Mouse (Mus musculus) brain, embryonic 14.5 days (tissue): ENCODE measurements around the gene Gapdh. TPM values are rescaled to one million over a fixed set of nuclear protein-coding genes. Genes with fewer than 3 reads are reported as not detected.
A peak's percentile ranks its signal among the peaks of the same experiment; 100 is the strongest.

ENCODE experiments used
- DNase-seq: peaks from one replicate; pipeline ENCODE4 v3.0.0-alpha.2; 2011; ENCODE audit warnings: low read depth
- CTCF ChIP-seq: fragments of 200-500 bp; IDR thresholded peaks from 2 replicates; pipeline ENCODE4 v1.5.1; 2012; ENCODE audit warnings: inconsistent platforms, mild to moderate bottlenecking, moderate library complexity, borderline replicate concordance; ENCODE audit not compliant: insufficient read depth, insufficient read length; ENCODE audit errors: extremely low read depth
- POLR2A ChIP-seq: fragments of 200-500 bp; IDR thresholded peaks from 2 replicates; pipeline ENCODE4 v1.6.1; 2012; ENCODE audit warnings: mild to moderate bottlenecking, inconsistent platforms, borderline replicate concordance; ENCODE audit not compliant: poor library complexity, insufficient read depth, insufficient read length, severe bottlenecking; ENCODE audit errors: extremely low read depth
- polyA plus RNA-seq: library from polyadenylated mRNA; depleted of rRNA; stranded (reverse); fragments of >200 nt; gene quantifications from 2 replicates; pipeline ENCODE4 v1.2.3, GENCODE M21; 2012

Gapdh gene
- polyA plus RNA-seq, 1 experiment: 2,343 TPM

DNA sequence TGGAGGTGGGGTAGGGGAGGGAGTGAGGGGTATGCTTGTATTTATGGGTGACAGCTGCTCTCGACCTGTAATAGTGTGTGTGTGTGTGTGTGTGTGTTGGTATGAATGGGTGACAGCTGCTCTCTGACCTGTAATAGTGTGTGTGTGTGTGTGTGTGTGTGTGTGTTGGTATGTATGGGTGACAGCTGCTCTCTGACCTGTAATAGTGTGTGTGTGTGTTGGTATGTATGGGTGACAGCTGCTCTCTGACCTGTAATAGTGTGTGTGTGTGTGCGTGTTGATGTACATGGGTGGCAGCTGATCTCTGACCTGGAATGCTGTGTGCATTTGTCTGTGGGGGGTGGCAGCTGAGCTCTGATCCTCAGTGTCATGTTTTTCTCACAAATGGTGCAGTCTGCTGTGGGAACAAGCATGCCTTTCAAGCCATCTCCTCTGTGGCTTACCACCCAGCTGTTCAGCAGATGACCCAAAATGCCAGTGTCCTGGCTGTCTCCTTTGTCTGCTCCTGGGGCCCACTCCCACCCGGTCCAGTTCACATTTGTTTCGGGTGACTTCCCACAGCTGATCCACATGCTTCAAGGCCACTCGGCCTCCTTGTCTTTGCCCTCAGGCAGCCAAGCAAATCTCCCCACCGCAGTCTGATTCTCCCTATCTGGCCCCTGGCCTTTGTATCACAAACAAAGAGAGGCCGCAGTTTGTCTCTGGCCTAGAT, 9.2 kb downstream of the Gapdh start:
- no peak for DNase-seq
- no peak for TF ChIP-seq CTCF
- TF ChIP-seq POLR2A: no peak

DNA sequence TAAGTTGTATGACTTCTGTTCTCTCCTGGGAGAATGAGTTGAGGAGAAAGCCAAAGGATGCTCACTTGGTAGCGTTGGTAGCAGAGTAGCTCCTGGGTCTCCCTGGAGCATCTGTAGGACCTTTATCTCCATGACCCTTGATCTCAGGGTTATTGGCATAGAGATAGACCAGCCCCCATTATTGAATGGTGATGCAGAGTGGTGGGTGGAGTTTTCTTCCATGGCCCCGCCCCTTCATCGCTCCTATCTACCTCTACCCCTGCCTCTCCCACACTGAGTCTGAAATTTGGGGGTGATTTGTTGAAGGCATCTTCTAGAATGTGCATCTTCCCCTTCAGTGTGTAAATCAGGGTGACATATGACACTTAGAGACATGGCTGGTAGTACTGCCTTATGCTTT, 9.8 kb downstream of the Gapdh start:
- no peak for TF ChIP-seq POLR2A
- no peak for TF ChIP-seq CTCF
- no peak for DNase-seq

DNA sequence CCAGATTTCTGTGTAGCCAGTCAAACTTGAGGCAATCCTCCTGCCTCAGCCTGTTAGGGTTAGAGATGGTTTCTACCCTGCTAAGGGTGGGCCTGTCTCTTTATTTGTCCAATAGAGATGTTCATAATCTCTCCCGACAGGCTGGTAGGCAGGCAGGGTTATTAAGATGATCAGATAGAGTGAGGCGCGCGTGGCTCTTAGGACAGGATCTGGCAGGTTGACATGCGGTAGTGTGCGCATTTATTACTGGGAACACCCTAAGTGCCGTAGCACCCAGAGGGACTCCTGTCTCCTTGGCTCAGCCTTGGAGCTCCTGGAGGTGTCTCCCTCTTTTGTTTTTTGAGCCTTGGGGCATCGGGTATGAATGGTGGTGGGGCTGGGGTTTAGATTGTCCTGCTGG, 11.0 kb downstream of the Gapdh start:
- TF ChIP-seq POLR2A (no peak), CTCF (no peak)
- no peak for DNase-seq

DNA sequence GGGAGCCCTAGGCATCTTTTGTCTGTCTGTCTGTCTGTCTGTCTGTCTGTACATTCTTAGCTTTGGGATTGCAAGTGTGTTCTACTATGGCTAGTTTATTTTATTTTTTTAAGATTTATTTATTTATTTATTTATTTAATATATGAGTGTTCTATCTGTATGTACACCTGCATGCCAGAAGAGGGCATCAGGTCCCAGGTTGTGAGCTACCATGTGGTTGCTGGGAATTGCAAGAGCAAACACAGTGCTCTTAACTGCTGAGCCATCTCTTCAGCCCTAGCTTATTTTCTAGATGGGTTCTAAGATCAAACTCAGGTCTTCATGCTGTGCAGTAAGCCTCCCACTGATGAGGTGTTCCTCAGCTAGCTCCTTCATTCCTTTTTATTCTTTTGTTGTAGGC, 11.7 kb downstream of the Gapdh start:
- peak; percentile 79 for DNase-seq
- TF ChIP-seq CTCF (peak; percentile 39; the same call in 1 of the 2 replicates), POLR2A (no peak)

- no peak for DNase-seq
- no peak for TF ChIP-seq CTCF
- TF ChIP-seq POLR2A: no peak
Observed at GRCm38 (mm10) chr6:125153682-125154081, 12.6 kb downstream of the Gapdh start.

GRCm38 (mm10) chr6:125153018-125153389, 13.3 kb downstream of the Gapdh start:
- no peak for DNase-seq
- no peak for TF ChIP-seq CTCF
- TF ChIP-seq POLR2A: no peak

DNA sequence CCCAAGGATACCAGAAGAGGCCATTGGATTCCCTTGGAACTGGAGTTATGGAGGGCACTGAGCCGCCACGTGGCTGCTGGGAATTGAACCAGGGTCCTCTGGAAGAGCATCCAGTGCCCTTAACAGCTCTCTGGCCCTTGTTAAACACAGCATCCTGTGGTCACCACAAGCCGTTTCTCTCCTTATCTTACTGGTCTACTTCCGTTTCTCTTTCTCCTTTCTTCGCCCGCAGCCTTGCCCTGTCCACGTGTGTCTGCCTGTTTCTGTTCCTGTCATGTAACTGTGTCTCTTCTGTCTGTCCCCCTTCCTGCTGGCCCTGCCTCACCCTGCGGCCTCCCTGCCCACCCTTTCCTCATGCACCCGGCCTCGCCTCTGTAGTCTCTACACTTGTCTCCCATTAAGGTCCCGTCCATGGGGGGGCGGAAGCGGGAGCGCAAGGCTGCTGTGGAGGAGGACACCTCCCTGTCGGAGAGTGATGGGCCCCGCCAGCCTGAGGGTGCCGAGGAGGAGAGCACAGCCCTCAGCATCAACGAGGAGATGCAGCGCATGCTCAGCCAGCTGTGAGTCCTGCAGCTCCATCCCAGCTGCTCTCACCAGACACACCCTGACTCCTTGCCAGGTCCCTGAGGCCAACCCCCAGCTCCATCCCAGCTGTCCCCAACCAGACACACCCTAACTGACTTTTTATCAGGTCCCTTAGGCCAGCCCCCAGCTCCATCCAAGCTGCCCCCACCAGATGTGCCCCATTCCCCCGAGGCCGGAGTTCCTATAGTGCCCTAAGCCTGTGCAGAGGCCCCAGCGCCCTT, 13.9 kb downstream of the Gapdh start:
- DNase-seq: no peak
- TF ChIP-seq POLR2A (no peak), CTCF (no peak)

GRCm38 (mm10) chr6:125149569-125149950, 16.7 kb downstream of the Gapdh start:
- no peak for DNase-seq
- TF ChIP-seq CTCF (no peak), POLR2A (no peak)

DNA sequence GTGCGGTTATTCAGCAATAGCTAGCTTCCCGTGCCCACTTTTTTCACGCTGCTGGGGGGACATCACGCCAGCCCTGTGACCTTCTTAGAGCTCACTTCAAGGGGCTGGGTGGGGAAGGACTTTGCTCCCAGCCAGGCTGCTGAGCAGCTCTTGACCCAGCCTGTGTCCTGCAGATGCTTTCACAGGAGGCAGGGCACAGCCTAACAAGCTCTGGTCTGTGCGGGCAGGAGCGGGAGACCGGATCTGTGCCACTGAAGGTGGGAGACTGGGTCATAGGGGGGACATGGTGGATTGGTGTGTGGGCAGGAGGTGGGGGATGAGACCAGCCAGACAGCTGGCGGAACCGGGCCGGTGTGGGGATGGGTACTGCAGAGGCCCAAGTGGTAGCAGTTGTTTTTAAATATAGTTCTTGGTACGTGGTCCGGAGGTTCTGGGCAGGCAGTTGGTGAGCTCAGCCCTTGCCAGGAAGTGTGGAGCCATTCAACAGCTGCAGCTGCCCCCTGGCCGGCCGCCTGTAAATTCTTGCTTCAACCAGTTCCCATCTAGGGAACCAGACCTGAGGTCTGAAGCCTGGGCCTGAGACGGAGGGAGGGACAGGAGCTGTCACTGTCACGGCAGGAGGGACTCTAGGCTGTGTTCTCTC, 17.2 kb downstream of the Gapdh start:
- TF ChIP-seq POLR2A (no peak), CTCF (no peak)
- DNase-seq: no peak

GRCm38 (mm10) chr6:125148251-125148925, 17.9 kb downstream of the Gapdh start:
- TF ChIP-seq POLR2A (no peak), CTCF (no peak)
- no peak for DNase-seq

- no peak for DNase-seq
- TF ChIP-seq CTCF: no peak
- no peak for TF ChIP-seq POLR2A
Observed at GRCm38 (mm10) chr6:125147329-125147728, 18.9 kb downstream of the Gapdh start.
